Mouse (Mus musculus) liver, embryonic 15.5 days (tissue): Measurements from ENCODE around the gene Syde1. TPM values are rescaled to one million over a fixed set of nuclear protein-coding genes. Genes with fewer than 3 reads are reported as not detected.

Experiments used
- ATAC-seq: fragments of 200-750 bp; cut with Nextera tagmentation; 2 replicates; pipeline ENCODE4 v1.8.0; 2017; ENCODE audit warnings: moderate number of reproducible peaks, mild to moderate bottlenecking, moderate library complexity; ENCODE audit not compliant: insufficient read depth
- H3K27ac ChIP-seq: fragments of 300-500 bp; sonication (generic); replicated peaks from 2 replicates; pipeline ENCODE4 v1.5.1; 2015; ENCODE audit warnings: mild to moderate bottlenecking, inconsistent platforms
- H3K27me3 ChIP-seq: fragments of 300-500 bp; sonication (generic); 2 replicates; pipeline ENCODE4 v1.6.1; 2015; ENCODE audit warnings: mild to moderate bottlenecking, inconsistent platforms
- H3K36me3 ChIP-seq: fragments of 300-500 bp; sonication (generic); replicated peaks from 2 replicates; pipeline ENCODE4 v1.6.1; 2015; ENCODE audit warnings: moderate library complexity, mild to moderate bottlenecking, inconsistent platforms
- H3K4me1 ChIP-seq: fragments of 300-500 bp; sonication (generic); replicated peaks from 2 replicates; pipeline ENCODE4 v1.6.1; 2015; ENCODE audit warnings: inconsistent platforms
- H3K4me2 ChIP-seq: fragments of 300-500 bp; sonication (generic); 2 replicates; pipeline ENCODE4 v1.6.1; 2015; ENCODE audit warnings: moderate library complexity, mild to moderate bottlenecking, inconsistent platforms
- H3K4me3 ChIP-seq: fragments of 300-500 bp; sonication (generic); replicated peaks from 2 replicates; pipeline ENCODE4 v1.5.1; 2015; ENCODE audit warnings: mild to moderate bottlenecking, inconsistent platforms
- H3K9ac ChIP-seq: fragments of 300-500 bp; sonication (generic); 2 replicates; pipeline ENCODE4 v1.6.1; 2015; ENCODE audit warnings: moderate library complexity, mild to moderate bottlenecking, inconsistent platforms
- H3K9me3 ChIP-seq: fragments of 300-500 bp; sonication (generic); replicated peaks from 2 replicates; pipeline ENCODE4 v1.6.1; 2016; ENCODE audit warnings: inconsistent platforms
- WGBS: fragments of 180-500 bp; shearing (Covaris S2); methylation state at CpG from one replicate; pipeline ENCODE4 v1.1.7; 2015; ENCODE audit warnings: mixed read lengths; ENCODE audit not compliant: insufficient replicate concordance; 5-methylcytosine and 5-hydroxymethylcytosine counted together
- polyA plus RNA-seq: library from polyadenylated mRNA; unstranded; fragments of >200 nt; fragmentation: Nextera tagmentation; extraction: Ambion mirVana; gene quantifications from 2 replicates; pipeline ENCODE4 v1.2.1, GENCODE M21; 2015

Gene Syde1
- polyA plus RNA-seq, 1 experiment from 2014 or later = 1.6 TPM

DNA sequence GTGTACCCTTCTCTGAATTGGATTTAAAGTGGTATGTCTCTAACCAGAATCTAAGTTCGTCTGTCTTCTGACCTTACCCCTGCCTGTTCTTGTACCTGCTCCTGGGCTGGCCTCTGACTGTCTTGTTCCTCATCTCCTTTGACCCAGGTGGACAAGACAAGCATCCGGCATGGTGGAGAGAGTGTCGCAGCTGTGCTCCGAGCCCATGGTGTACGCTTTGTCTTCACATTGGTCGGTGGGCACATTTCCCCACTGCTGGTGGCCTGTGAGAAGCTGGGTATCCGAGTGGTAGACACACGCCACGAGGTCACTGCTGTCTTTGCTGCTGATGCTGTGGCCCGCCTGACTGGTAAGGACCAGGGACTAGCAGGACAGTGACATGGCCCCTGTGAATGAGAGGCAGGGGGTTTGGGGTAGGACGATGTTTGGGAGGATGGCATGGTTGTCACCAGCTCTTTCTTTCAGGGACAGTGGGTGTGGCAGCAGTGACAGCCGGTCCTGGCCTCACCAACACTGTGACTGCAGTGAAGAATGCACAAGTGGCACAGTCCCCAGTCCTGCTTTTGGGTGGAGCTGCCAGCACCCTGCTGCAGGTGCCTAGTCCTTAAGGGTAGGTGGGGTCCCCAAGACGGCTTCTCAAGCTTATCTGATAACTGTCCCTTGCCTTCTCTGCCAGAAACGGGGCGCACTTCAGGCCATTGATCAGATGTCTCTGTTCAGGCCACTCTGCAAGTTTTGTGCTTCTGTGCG lies 15.2 kb downstream of the Syde1 start:
- H3K27ac ChIP-seq = no peak overlapping the region
- H3K36me3 ChIP-seq = peaks cover 25% of the 10 kb centered on the region
- no peaks in the 10 kb centered on the region for H3K27me3 ChIP-seq
- peak overlapping the region; percentile 86; the same call in 1 of the 2 replicates for H3K4me2 ChIP-seq
- ATAC-seq = no peak
- no peak overlapping the region; the same call in 1 of the 2 replicates for H3K4me3 ChIP-seq
- no peak overlapping the region for H3K9ac ChIP-seq
- H3K9me3 ChIP-seq = no peaks in the 10 kb centered on the region
- H3K4me1 ChIP-seq = peaks cover 32% of the 10 kb centered on the region
- 72% methylated on average over 16 of the region's 16 CpGs for WGBS

DNA sequence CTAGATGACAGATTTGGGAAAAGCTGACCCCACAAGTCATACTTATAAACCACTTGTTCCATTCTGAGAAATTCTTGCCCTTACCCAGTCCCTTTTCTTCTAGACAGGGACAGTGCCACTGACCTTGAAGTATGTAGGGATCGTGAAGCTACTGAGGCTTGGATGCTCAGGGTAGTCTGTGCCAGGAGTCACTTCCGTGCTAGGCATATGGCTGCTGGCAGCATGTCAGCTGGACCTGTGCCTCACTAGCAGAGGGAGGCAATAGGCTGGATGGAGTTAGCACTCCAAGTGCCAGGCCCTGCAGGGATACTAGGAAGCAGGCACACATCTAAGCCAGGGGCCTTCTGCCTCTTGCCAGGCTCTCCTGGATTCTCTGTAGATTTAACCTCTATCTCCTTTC lies 16.1 kb downstream of the Syde1 start:
- WGBS = 67% methylated on average over 2 of the region's 2 CpGs
- peak overlapping the region; percentile 67 for H3K4me3 ChIP-seq
- ATAC-seq = no peak
- peaks cover 22% of the 10 kb centered on the region for H3K36me3 ChIP-seq
- no peaks in the 10 kb centered on the region for H3K9me3 ChIP-seq
- peak overlapping the region; percentile 86 for H3K4me2 ChIP-seq
- H3K27me3 ChIP-seq = 0 out of 2 replicates have a peak, but pooled peaks cover 4% of the 10 kb centered on the region
- H3K27ac ChIP-seq = peak overlapping the region; percentile 74; the same call in 1 of the 2 replicates
- H3K4me1 ChIP-seq = peaks cover 32% of the 10 kb centered on the region
- peak overlapping the region; percentile 64; the same call in 1 of the 2 replicates for H3K9ac ChIP-seq

DNA sequence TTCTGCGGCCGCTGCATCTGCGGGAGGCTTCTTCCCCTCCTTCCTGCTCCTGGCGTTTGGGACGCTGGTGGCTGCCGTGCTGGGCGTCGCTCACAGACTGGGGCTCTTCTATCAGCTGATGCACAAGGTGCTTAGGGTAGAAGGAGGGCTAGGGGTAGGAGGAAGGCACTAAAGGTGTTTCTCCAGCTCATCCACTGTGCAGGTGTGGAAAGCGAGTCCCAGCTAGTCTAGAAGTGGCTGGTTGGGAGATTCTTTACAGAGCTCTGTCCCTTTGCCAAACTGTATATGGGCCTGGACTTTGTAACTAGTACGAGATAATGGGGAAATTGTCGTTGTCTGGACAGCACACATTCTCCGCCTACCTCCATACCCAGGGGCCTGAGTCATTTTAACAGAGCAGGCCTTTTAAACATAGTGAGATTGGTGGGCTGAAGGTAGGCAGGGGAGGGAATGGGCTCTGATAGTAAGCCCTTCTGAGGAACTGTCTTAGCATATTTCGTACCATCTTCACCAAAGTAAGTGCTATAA lies 16.6 kb downstream of the Syde1 start:
- WGBS = 9% methylated on average over 13 of the region's 13 CpGs
- ATAC-seq = peak; percentile 7; the same call in 1 of the 2 replicates
- H3K4me1 ChIP-seq = peaks cover 32% of the 10 kb centered on the region
- H3K9ac ChIP-seq = peak overlapping the region; percentile 64
- peak overlapping the region; percentile 86 for H3K4me2 ChIP-seq
- H3K27ac ChIP-seq = peak overlapping the region; percentile 74
- peaks cover 22% of the 10 kb centered on the region for H3K36me3 ChIP-seq
- H3K4me3 ChIP-seq = peak overlapping the region; percentile 67
- H3K9me3 ChIP-seq = no peaks in the 10 kb centered on the region
- H3K27me3 ChIP-seq = 0 out of 2 replicates have a peak, but pooled peaks cover 10% of the 10 kb centered on the region

DNA sequence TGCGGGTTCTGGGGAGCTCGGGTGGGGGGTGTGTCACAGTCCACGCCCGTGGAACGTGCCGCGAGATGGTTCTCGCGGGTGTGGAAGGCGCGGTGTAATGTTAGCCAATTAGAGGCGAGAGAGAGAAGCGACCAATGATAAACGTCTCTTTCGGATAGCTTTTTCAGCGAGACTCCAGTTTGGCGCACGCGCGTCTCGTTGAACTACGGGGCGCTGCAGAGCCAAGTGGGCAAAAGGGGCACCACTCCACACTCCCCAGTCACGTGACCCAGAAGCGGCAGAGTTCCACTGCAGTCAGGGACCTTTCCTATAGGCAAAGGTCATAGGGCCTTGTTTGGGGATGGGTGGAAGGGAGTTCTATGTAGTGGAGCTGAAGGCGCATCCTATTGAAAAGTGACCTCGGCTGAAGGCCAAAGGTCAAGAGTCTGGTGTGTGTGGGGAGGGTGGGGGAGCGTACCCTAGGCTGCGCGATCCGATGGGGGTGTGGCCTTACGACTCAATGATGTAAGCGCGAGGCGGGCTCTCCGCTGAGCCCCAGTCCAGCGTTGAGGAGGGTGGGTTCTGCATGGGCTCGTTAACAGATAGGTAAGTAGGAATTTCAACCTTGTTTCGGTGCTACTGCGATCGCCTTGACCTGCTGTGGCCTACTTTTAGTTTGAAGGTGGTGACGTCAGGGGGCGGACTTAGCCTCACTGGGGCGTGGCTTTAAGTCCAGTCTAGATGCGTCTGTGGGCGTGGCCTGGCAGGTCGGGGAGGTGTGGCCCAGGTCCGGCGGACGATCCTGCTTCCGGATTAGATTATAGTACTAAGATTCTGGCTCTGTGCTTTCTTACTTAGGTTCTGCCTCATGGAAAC lies 17.3 kb downstream of the Syde1 start, which contains the start of gene Ilvbl:
TSS of gene Ilvbl (plus strand) at position 97 of the 855 bp plus-strand sequence.
- ATAC-seq = peak; percentile 86
- peaks cover 17% of the 10 kb centered on the region for H3K36me3 ChIP-seq
- H3K4me2 ChIP-seq = peak within 1 kb of the TSS; percentile 86
- H3K27ac ChIP-seq = peak within 1 kb of the TSS; percentile 74
- peak within 1 kb of the TSS; percentile 64 for H3K9ac ChIP-seq
- peak within 1 kb of the TSS; percentile 67 for H3K4me3 ChIP-seq
- no peaks in the 10 kb centered on the region for H3K9me3 ChIP-seq
- H3K4me1 ChIP-seq = peaks cover 32% of the 10 kb centered on the region
- H3K27me3 ChIP-seq = 0 out of 2 replicates have a peak, but pooled peaks cover 12% of the 10 kb centered on the region
- WGBS = under 1% methylated on average over 51 of the region's 51 CpGs

DNA sequence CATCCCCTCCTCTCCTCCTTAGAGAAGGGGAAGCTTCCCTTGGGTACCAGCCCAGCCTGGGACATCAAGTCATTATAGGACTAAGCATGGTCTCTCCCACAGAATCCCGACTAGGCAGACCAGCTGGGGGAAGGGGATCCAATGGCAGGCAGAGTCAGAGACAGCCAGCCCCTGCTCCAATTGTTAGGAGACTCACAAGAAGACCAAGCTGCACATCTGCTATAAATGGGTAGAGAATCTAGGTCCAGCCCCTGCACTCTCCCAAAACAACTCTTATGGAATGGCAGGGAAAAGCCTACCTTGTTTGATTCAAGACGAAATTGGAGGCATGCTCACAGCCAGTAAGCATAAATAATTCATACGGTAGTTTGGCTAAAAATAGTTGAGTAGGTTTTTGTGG lies 18.5 kb downstream of the Syde1 start:
- H3K4me3 ChIP-seq = no peak overlapping the region
- H3K4me1 ChIP-seq = peaks cover 32% of the 10 kb centered on the region
- no peak overlapping the region for H3K27ac ChIP-seq
- H3K27me3 ChIP-seq = 0 out of 2 replicates have a peak, but pooled peaks cover 12% of the 10 kb centered on the region
- no peak overlapping the region for H3K4me2 ChIP-seq
- no peak for ATAC-seq
- 65% methylated on average over 3 of the region's 3 CpGs for WGBS
- peaks cover 10% of the 10 kb centered on the region; the same call in 1 of the 2 replicates for H3K36me3 ChIP-seq
- H3K9ac ChIP-seq = no peak overlapping the region
- no peaks in the 10 kb centered on the region for H3K9me3 ChIP-seq

DNA sequence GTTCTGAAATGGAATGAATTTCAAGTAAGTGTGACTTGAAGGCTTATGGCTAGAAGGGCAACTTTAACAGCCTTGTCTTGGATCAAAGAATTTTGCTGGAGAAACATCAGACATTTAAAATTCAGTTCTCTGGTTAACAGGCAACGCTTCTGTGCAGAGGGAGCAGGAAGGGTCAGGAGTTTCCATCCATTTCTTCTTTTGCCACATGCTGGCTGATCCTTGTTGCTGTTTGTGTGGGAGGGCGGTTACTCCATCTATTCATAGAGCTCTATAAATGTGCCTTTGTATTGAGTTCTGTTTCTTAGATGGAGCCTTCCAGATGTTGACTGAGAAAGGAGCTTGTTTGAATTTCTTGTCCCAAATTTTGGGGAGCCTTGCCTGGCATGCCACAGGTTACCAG lies 20.9 kb downstream of the Syde1 start:
- Histone ChIP-seq H3K27me3 (0 out of 2 replicates have a peak, but pooled peaks cover 12% of the 10 kb centered on the region), H3K4me3 (no peak overlapping the region), H3K4me1 (peaks cover 20% of the 10 kb centered on the region), H3K27ac (no peak overlapping the region), H3K4me2 (no peak overlapping the region), H3K9me3 (no peaks in the 10 kb centered on the region), H3K36me3 (no peaks in the 10 kb centered on the region), H3K9ac (no peak overlapping the region)
- ATAC-seq = no peak
- 55% methylated on average over 2 of the region's 2 CpGs for WGBS

DNA sequence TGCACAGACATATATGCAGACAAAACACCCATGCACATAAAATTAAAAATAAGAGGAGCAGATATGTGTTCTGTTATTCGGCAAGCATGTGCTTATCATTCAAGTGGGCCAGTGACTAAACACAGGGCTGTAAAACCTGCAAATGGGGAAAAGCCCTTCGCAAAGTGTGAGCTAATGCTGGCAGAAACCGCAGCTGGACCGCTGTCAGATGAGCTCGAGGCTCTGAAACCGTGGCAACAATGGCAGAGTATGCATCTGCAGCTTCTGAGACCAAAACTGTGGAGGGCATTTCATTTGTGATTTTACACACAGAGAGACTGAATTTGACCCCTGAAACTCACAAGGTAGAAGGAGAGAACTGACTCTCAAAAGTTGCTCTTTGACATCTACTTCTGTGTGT lies 21.3 kb downstream of the Syde1 start:
- 44% methylated on average over 6 of the region's 6 CpGs for WGBS
- Histone ChIP-seq H3K36me3 (no peaks in the 10 kb centered on the region), H3K4me2 (no peak overlapping the region), H3K9ac (no peak overlapping the region), H3K9me3 (no peaks in the 10 kb centered on the region), H3K27me3 (0 out of 2 replicates have a peak, but pooled peaks cover 12% of the 10 kb centered on the region), H3K4me1 (peaks cover 15% of the 10 kb centered on the region), H3K27ac (no peak overlapping the region), H3K4me3 (no peak overlapping the region)
- no peak for ATAC-seq

DNA sequence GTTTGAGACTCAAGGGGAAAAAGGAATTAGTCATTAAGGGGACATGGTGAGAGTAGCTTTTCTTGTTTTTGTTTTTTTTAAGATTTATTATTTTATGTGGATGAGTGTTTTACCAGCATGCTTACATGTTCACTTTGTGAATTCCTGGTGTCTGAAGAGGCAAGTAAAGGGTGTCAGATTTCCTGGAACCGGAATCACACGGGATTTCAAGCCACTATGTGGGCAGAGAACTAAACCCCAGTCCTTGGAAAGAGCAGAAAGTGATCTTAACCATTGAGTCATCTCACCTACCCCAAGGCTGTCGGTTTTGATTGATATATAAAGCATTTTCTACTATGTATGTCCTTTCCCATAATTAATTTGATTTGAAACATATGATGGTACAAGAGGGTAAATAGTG lies 22.1 kb downstream of the Syde1 start:
- Histone ChIP-seq H3K27ac (no peak overlapping the region), H3K27me3 (0 out of 2 replicates have a peak, but pooled peaks cover 12% of the 10 kb centered on the region), H3K4me3 (no peak overlapping the region), H3K36me3 (no peaks in the 10 kb centered on the region), H3K9ac (no peak overlapping the region), H3K4me1 (peaks cover 10% of the 10 kb centered on the region), H3K4me2 (no peak overlapping the region), H3K9me3 (no peaks in the 10 kb centered on the region)
- 42% methylated on average over 3 of the region's 3 CpGs for WGBS
- no peak for ATAC-seq

DNA sequence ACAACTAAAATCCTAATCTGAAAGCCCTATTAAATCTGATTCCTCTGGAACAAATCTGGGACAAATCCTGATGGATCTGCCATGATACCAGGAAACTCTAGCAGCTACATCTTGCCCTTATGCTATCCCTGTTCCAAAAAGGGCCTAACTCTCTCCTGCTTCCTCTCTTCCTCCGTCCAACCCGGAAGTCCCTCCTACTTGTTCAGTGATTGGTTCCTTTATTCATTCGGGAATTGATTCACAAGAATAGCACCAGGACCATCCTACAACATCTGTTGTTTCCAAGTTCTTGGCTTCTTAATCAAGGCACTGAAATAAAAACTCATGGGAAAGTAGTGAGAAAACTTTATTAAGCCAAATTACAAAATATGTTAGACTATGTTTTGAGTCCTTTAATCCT lies 22.6 kb downstream of the Syde1 start:
- H3K4me2 ChIP-seq = no peak overlapping the region
- no peak overlapping the region for H3K4me3 ChIP-seq
- 57% methylated on average over 3 of the region's 3 CpGs for WGBS
- no peak overlapping the region for H3K27ac ChIP-seq
- no peaks in the 10 kb centered on the region for H3K36me3 ChIP-seq
- peaks cover 6% of the 10 kb centered on the region for H3K4me1 ChIP-seq
- no peak for ATAC-seq
- 0 out of 2 replicates have a peak, but pooled peaks cover 12% of the 10 kb centered on the region for H3K27me3 ChIP-seq
- H3K9ac ChIP-seq = no peak overlapping the region
- H3K9me3 ChIP-seq = no peaks in the 10 kb centered on the region

DNA sequence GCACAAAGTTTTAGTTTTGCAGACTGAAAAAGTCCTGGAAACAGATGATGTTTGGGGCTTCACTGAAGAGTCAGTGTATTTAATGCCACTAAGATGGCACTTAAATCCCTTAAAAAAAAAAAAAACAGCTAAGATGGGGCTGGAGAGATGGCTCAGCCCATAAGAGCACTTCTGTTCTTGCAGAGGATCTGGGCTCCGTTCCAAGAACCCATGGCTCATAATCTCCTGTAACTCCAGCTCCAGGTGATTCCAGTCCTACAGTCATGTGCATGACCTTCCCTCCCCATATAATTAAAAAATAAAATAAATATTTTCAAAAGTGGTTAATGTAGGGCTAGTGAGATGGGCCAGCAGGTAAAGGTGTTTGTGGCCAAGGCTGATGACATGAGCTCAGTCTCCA lies 26.7 kb downstream of the Syde1 start:
- WGBS = 60% methylated on average over 1 of the region's 1 CpGs
- H3K27me3 ChIP-seq = 0 out of 2 replicates have a peak, but pooled peaks cover 1% of the 10 kb centered on the region
- H3K9ac ChIP-seq = no peak overlapping the region
- H3K4me3 ChIP-seq = no peak overlapping the region
- no peak for ATAC-seq
- H3K4me1 ChIP-seq = no peaks in the 10 kb centered on the region
- H3K4me2 ChIP-seq = no peak overlapping the region
- no peaks in the 10 kb centered on the region for H3K9me3 ChIP-seq
- no peak overlapping the region for H3K27ac ChIP-seq
- no peaks in the 10 kb centered on the region for H3K36me3 ChIP-seq
